Mouse (Mus musculus): ENCODE data around the gene Fggy. TPM values are rescaled to one million over a fixed set of nuclear protein-coding genes. Genes with fewer than 3 reads are reported as not detected.

Gene Fggy
- polyA plus RNA-seq, 1 experiment from 2014 or later = 15.7 TPM

GRCm38 (mm10) chr4:95707941-95708897 is 150.9 kb downstream of the Fggy start:
- Histone ChIP-seq H3K27ac (no peak overlapping the region), H3K36me3 (ENCODE audit: inconsistent target) (no peaks in the 10 kb centered on the region), H3K79me2 (ENCODE audit: inconsistent target) (no peaks in the 10 kb centered on the region), H3K4me3 (ENCODE audit: inconsistent target) (no peak overlapping the region)
- WGBS (ENCODE audit: missing documents) = 94% methylated on average over 5 of the region's 5 CpGs

DNA sequence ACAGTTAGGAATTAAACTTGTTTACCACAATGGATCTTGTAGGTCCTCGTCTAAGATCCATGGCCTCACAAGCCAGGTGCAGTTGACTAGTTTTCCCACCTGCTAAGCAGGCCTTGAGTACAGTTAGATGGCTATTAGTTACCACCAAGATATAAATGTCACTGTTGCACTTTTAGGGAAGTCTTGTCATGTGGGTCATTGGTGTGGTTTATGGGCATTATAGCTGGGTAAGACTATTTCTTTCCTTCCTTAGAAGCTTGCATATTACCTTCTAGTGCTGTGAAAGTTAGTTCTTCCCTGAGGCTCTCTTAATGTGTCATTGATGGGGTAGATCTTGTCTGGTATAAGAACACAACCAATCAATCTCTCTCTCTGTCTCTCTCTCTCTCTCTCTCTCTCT is 152.4 kb downstream of the Fggy start:
- Histone ChIP-seq H3K79me2 (ENCODE audit: inconsistent target) (no peaks in the 10 kb centered on the region), H3K4me3 (ENCODE audit: inconsistent target) (no peak overlapping the region), H3K27ac (peak overlapping the region; percentile 49), H3K36me3 (ENCODE audit: inconsistent target) (no peaks in the 10 kb centered on the region)
- 70% methylated on average over 1 of the region's 1 CpGs for WGBS (ENCODE audit: missing documents)

DNA sequence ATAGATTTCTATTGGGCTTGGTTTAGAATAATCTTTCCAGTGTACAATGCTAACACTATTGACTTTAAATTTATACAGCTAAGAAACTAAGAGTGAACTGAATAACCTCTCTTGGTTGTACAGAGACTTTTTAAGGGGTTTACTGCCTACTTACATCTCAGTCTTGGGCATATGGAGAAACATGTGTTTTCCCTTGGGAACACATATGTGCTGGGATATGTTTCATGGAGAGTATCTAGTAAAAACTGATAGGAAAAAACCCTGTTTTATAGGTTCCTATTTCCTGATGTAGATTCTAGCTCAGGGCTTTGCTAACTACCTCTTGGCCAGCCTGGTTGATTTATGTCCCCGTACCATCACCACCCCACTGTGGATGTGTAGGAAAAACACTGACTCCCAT is 155.5 kb downstream of the Fggy start:
- Histone ChIP-seq H3K79me2 (ENCODE audit: inconsistent target) (no peaks in the 10 kb centered on the region), H3K4me3 (ENCODE audit: inconsistent target) (no peak overlapping the region), H3K36me3 (ENCODE audit: inconsistent target) (no peaks in the 10 kb centered on the region), H3K27ac (no peak overlapping the region)
- 100% methylated on average over 1 of the region's 1 CpGs for WGBS (ENCODE audit: missing documents)

DNA sequence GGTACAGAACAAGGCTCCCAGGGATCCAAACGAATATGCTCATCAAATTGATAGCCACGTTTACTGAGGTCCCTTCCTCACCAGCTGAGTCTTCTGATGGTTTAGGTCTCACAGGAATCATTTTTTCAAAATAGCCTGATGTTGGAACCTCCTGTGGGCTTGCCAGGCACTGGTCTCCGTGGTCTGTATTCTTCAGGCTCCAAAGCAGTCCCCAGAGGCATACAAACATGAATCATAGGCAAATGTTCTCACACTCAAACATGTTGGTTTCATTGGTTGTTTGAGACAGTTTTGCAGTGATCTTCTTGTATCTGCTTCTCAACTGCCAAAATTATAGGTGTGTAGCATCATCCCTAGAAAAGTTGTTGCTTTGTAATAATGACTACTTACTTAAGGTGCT is 156.0 kb downstream of the Fggy start:
- Histone ChIP-seq H3K4me3 (ENCODE audit: inconsistent target) (no peak overlapping the region), H3K36me3 (ENCODE audit: inconsistent target) (no peaks in the 10 kb centered on the region), H3K79me2 (ENCODE audit: inconsistent target) (no peaks in the 10 kb centered on the region), H3K27ac (no peak overlapping the region)
- WGBS (ENCODE audit: missing documents) = 97% methylated on average over 3 of the region's 3 CpGs

- H3K4me3 ChIP-seq (ENCODE audit: inconsistent target) = no peak overlapping the region
- peak overlapping the region; percentile 68 for H3K27ac ChIP-seq
- H3K36me3 ChIP-seq (ENCODE audit: inconsistent target) = no peaks in the 10 kb centered on the region
- H3K79me2 ChIP-seq (ENCODE audit: inconsistent target) = no peaks in the 10 kb centered on the region
- WGBS (ENCODE audit: missing documents) = 80% methylated on average over 3 of the region's 3 CpGs
Observed at GRCm38 (mm10) chr4:95716137-95716536, 158.8 kb downstream of the Fggy start.

GRCm38 (mm10) chr4:95723615-95724014 is 166.3 kb downstream of the Fggy start:
- Histone ChIP-seq H3K79me2 (ENCODE audit: inconsistent target) (no peaks in the 10 kb centered on the region), H3K27ac (no peak overlapping the region), H3K36me3 (ENCODE audit: inconsistent target) (no peaks in the 10 kb centered on the region), H3K4me3 (ENCODE audit: inconsistent target) (no peak overlapping the region)

DNA sequence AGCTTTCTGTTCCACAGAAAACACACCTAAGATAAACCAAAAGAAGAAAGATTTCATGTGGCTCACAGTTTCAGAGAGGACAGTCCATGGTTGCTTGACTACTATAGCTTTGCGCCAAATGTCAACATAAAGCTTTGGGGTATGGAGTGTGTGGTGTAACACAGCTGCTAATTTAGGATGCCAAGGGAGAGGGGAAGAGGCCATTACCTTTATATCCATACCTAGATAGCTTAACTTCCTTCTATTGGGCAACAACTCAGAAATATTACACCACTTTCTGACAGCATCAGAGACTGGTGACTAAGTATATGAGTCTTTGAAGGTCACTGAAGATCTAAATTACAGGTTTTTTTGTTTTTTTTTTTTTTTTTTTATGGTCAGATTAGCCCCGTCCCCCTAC is 169.1 kb downstream of the Fggy start:
- Histone ChIP-seq H3K79me2 (ENCODE audit: inconsistent target) (no peaks in the 10 kb centered on the region), H3K4me3 (ENCODE audit: inconsistent target) (no peak overlapping the region), H3K27ac (no peak overlapping the region), H3K36me3 (ENCODE audit: inconsistent target) (no peaks in the 10 kb centered on the region)
- 100% methylated on average over 2 of the region's 2 CpGs for WGBS (ENCODE audit: missing documents)

GRCm38 (mm10) chr4:95729142-95729826 is 172.0 kb downstream of the Fggy start:
- H3K79me2 ChIP-seq (ENCODE audit: inconsistent target) = no peaks in the 10 kb centered on the region
- 59% methylated on average over 3 of the region's 3 CpGs for WGBS (ENCODE audit: missing documents)
- no peaks in the 10 kb centered on the region for H3K36me3 ChIP-seq (ENCODE audit: inconsistent target)
- no peak overlapping the region for H3K4me3 ChIP-seq (ENCODE audit: inconsistent target)
- no peak overlapping the region for H3K27ac ChIP-seq

- Histone ChIP-seq H3K4me3 (ENCODE audit: inconsistent target) (no peak overlapping the region), H3K27ac (no peak overlapping the region), H3K36me3 (ENCODE audit: inconsistent target) (no peaks in the 10 kb centered on the region), H3K79me2 (ENCODE audit: inconsistent target) (no peaks in the 10 kb centered on the region)
- 93% methylated on average over 2 of the region's 2 CpGs for WGBS (ENCODE audit: missing documents)
Observed at GRCm38 (mm10) chr4:95731110-95731509, 173.8 kb downstream of the Fggy start.

GRCm38 (mm10) chr4:95733397-95734249 is 176.3 kb downstream of the Fggy start:
- Histone ChIP-seq H3K79me2 (ENCODE audit: inconsistent target) (no peaks in the 10 kb centered on the region), H3K36me3 (ENCODE audit: inconsistent target) (no peaks in the 10 kb centered on the region), H3K27ac (no peak overlapping the region), H3K4me3 (ENCODE audit: inconsistent target) (no peak overlapping the region)
- WGBS (ENCODE audit: missing documents) = 89% methylated on average over 6 of the region's 6 CpGs

- Histone ChIP-seq H3K27ac (no peak overlapping the region), H3K79me2 (ENCODE audit: inconsistent target) (no peaks in the 10 kb centered on the region), H3K36me3 (ENCODE audit: inconsistent target) (no peaks in the 10 kb centered on the region), H3K4me3 (ENCODE audit: inconsistent target) (no peak overlapping the region)
- 97% methylated on average over 4 of the region's 4 CpGs for WGBS (ENCODE audit: missing documents)
Observed at GRCm38 (mm10) chr4:95735967-95736366, 178.7 kb downstream of the Fggy start.

GRCm38 (mm10) chr4:95736674-95737073 is 179.4 kb downstream of the Fggy start:
- H3K4me3 ChIP-seq (ENCODE audit: inconsistent target) = no peak overlapping the region
- no peak overlapping the region for H3K27ac ChIP-seq
- 92% methylated on average over 2 of the region's 2 CpGs for WGBS (ENCODE audit: missing documents)
- no peaks in the 10 kb centered on the region for H3K79me2 ChIP-seq (ENCODE audit: inconsistent target)
- H3K36me3 ChIP-seq (ENCODE audit: inconsistent target) = no peaks in the 10 kb centered on the region

DNA sequence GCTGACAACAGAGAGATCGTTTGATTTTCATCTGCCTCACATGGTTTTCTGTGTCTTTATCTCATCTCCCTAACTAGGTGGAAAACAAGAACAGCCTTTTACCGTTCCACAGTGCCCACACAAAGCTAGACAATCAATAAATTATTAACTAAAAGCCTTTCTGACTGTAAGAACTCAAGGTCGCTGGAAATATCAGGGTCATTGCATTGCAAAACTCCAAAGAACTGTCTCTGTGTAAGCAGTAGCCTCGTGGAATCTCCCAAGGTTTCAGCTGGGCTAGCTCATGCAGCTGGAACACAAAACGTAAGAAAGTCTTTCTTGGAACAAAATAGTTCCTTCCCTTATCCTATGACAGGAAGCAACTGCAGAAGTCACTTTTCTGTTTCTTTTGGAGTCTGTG is 180.9 kb downstream of the Fggy start:
- H3K4me3 ChIP-seq (ENCODE audit: inconsistent target) = no peak overlapping the region
- no peaks in the 10 kb centered on the region for H3K79me2 ChIP-seq (ENCODE audit: inconsistent target)
- H3K36me3 ChIP-seq (ENCODE audit: inconsistent target) = no peaks in the 10 kb centered on the region
- WGBS (ENCODE audit: missing documents) = 72% methylated on average over 5 of the region's 5 CpGs
- H3K27ac ChIP-seq = no peak overlapping the region

- 96% methylated on average over 4 of the region's 4 CpGs for WGBS (ENCODE audit: missing documents)
- H3K79me2 ChIP-seq (ENCODE audit: inconsistent target) = no peaks in the 10 kb centered on the region
- no peaks in the 10 kb centered on the region for H3K36me3 ChIP-seq (ENCODE audit: inconsistent target)
- H3K27ac ChIP-seq = no peak overlapping the region
- no peak overlapping the region for H3K4me3 ChIP-seq (ENCODE audit: inconsistent target)
Observed at GRCm38 (mm10) chr4:95738725-95739124, 181.4 kb downstream of the Fggy start.
